Mouse (Mus musculus) adrenal gland, postnatal 25 days (tissue): Measurements from ENCODE around the gene Tes. TPM values are rescaled to one million over a fixed set of nuclear protein-coding genes. Genes with fewer than 3 reads are reported as not detected.

Source experiments
- total RNA-seq: library from RNA; stranded (reverse); gene quantifications from 2 replicates; pipeline ENCODE4 v1.2.3, GENCODE M21; 2021

Gene Tes
- total RNA-seq, 1 experiment from 2014 or later = 11.1 TPM

Other genes with a start within 250 kb of the Tes start
- 0.70 and 0.81 TPM in 2 replicates for gene Tfec, start 166.7 kb upstream of the Tes start, total RNA-seq
- gene Cav2, start 216.0 kb downstream of the Tes start, total RNA-seq = 34.6 and 37.6 TPM in 2 replicates
- gene Cav1, start 241.2 kb downstream of the Tes start, total RNA-seq = 90.9 and 95.2 TPM in 2 replicates